Mouse (Mus musculus): ENCODE results near the gene Btbd8. TPM values are rescaled to one million over a fixed set of nuclear protein-coding genes. Genes with fewer than 3 reads are reported as not detected.

Gene Btbd8
- polyA plus RNA-seq, 1 experiment = 0.62 TPM

GRCm38 (mm10) chr5:107480194-107480593 lies 42.4 kb downstream of the Btbd8 start:
- no peaks in the 10 kb centered on the region for H3K27me3 ChIP-seq (ENCODE audit: control insufficient read depth, insufficient read depth, insufficient read length)

DNA sequence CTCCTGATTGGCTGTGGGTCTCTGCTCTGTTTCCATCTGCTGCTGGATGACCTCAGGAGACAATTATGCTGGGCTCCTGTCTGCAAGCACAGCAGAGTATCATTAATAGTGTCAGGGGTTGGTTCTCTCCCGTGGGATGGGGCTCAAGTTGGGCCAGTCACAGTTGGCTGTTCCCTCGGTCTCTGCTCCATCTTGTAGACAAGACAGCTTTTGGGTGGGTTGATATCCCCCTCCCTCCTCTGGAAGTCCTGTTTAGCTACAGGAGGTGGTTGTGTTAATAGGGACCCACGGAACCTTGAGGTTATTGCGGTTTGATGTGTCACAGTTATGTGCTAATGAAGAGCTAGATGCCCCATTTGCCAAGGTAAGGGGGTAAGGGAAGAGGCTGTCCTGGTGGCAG lies 51.2 kb downstream of the Btbd8 start:
- TF ChIP-seq REST (IDR thresholded peaks at IDR 0.05; ENCODE audit: insufficient read depth, insufficient read length) (no peak), TCF12 (IDR thresholded peaks at IDR 0.05; ENCODE audit: insufficient read depth, poor library complexity, severe bottlenecking) (no peak), MYOD1 (IDR thresholded peaks at IDR 0.05; ENCODE audit: control insufficient read depth in 1 of 3, insufficient read length in 2 of 3, low read depth in 2 of 3) (no peak), POLR2AphosphoS2 (IDR thresholded peaks at IDR 0.05; ENCODE audit: insufficient read length, low read depth) (no peak), E2F4 (IDR thresholded peaks at IDR 0.05; ENCODE audit: insufficient read depth) (no peak), POLR2A (IDR thresholded peaks at IDR 0.05; ENCODE audit: insufficient read length, low read depth) (no peak), CEBPB (IDR thresholded peaks at IDR 0.05; ENCODE audit: insufficient read depth, poor library complexity, severe bottlenecking) (no peak), TCF3 (IDR thresholded peaks at IDR 0.05; ENCODE audit: insufficient read length, low read depth) (no peak), MAX (IDR thresholded peaks at IDR 0.05; ENCODE audit: low read depth) (no peak), SRF (IDR thresholded peaks at IDR 0.05; ENCODE audit: control insufficient read depth, insufficient read length, low read depth) (no peak), MYOG (IDR thresholded peaks at IDR 0.05; ENCODE audit: control insufficient read depth in 1 of 3, insufficient read depth in 1 of 3, insufficient read length in 2 of 3, low read depth in 2 of 3) (no peak), USF1 (IDR thresholded peaks at IDR 0.05; ENCODE audit: low read depth) (no peak)
- Histone ChIP-seq H3ac (ENCODE audit: control insufficient read depth, insufficient read length) (no peak overlapping the region), H3K36me3 (ENCODE audit: control insufficient read depth, insufficient read depth) (no peaks in the 10 kb centered on the region)

More at GRCm38 (mm10) chr5:107480194-107480593, 42.4 kb downstream of the Btbd8 start:
- Histone ChIP-seq H3K36me3 (ENCODE audit: control insufficient read depth, insufficient read depth) (no peaks in the 10 kb centered on the region), H3ac (ENCODE audit: control insufficient read depth, insufficient read length) (no peak overlapping the region), H3K4me2 (ENCODE audit: low read depth) (no peak overlapping the region), H3K4me3 (no peak overlapping the region), H3K79me2 (ENCODE audit: control insufficient read depth, insufficient read depth) (no peaks in the 10 kb centered on the region)
- TF ChIP-seq MYOG (IDR thresholded peaks at IDR 0.05; ENCODE audit: control insufficient read depth in 1 of 3, insufficient read depth in 1 of 3, insufficient read length in 2 of 3, low read depth in 2 of 3) (no peak), POLR2AphosphoS2 (IDR thresholded peaks at IDR 0.05; ENCODE audit: insufficient read length, low read depth) (no peak), TCF12 (IDR thresholded peaks at IDR 0.05; ENCODE audit: insufficient read depth, poor library complexity, severe bottlenecking) (no peak), TCF3 (IDR thresholded peaks at IDR 0.05; ENCODE audit: insufficient read length, low read depth) (no peak), SRF (IDR thresholded peaks at IDR 0.05; ENCODE audit: control insufficient read depth, insufficient read length, low read depth) (no peak), POLR2A (IDR thresholded peaks at IDR 0.05; ENCODE audit: insufficient read length, low read depth) (no peak), USF1 (IDR thresholded peaks at IDR 0.05; ENCODE audit: low read depth) (no peak), REST (IDR thresholded peaks at IDR 0.05; ENCODE audit: insufficient read depth, insufficient read length) (no peak), E2F4 (IDR thresholded peaks at IDR 0.05; ENCODE audit: insufficient read depth) (no peak), MAX (IDR thresholded peaks at IDR 0.05; ENCODE audit: low read depth) (no peak), CEBPB (IDR thresholded peaks at IDR 0.05; ENCODE audit: insufficient read depth, poor library complexity, severe bottlenecking) (no peak), MYOD1 (IDR thresholded peaks at IDR 0.05; ENCODE audit: control insufficient read depth in 1 of 3, insufficient read length in 2 of 3, low read depth in 2 of 3) (no peak)

DNA sequence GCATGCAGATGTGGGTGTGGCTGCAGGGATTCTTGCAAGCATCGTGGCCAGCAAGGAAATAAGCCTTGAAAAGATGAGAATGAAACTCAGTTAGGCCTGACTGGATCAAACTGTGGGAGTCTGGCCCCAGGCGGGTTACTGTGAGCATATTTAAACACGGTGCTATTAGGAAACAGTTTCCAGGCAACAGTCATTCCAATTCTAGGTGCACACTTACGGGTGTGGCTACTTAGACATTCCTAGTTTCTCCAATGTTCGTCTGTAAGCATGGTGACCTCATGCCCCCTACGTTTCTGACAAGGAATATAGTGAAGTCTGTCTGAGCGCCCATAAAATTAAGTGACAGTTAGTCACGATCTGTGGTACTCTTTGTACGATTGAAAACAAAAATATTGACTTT lies 53.2 kb downstream of the Btbd8 start:
- Histone ChIP-seq H3K4me3 (no peak overlapping the region), H3K27me3 (ENCODE audit: control insufficient read depth, insufficient read depth, insufficient read length) (no peaks in the 10 kb centered on the region), H3ac (ENCODE audit: control insufficient read depth, insufficient read length) (no peak overlapping the region), H3K79me2 (ENCODE audit: control insufficient read depth, insufficient read depth) (no peaks in the 10 kb centered on the region), H3K36me3 (ENCODE audit: control insufficient read depth, insufficient read depth) (no peaks in the 10 kb centered on the region), H3K4me2 (ENCODE audit: low read depth) (no peak overlapping the region)
- TF ChIP-seq E2F4 (IDR thresholded peaks at IDR 0.05; ENCODE audit: insufficient read depth) (no peak), MYOG (IDR thresholded peaks at IDR 0.05; ENCODE audit: control insufficient read depth in 1 of 3, insufficient read depth in 1 of 3, insufficient read length in 2 of 3, low read depth in 2 of 3) (no peak), CEBPB (IDR thresholded peaks at IDR 0.05; ENCODE audit: insufficient read depth, poor library complexity, severe bottlenecking) (no peak), POLR2A (IDR thresholded peaks at IDR 0.05; ENCODE audit: insufficient read length, low read depth) (no peak), MAX (IDR thresholded peaks at IDR 0.05; ENCODE audit: low read depth) (no peak), SRF (IDR thresholded peaks at IDR 0.05; ENCODE audit: control insufficient read depth, insufficient read length, low read depth) (no peak), POLR2AphosphoS2 (IDR thresholded peaks at IDR 0.05; ENCODE audit: insufficient read length, low read depth) (no peak)

More for the DNA sequence above, 51.2 kb downstream of the Btbd8 start:
- Histone ChIP-seq H3K27me3 (ENCODE audit: control insufficient read depth, insufficient read depth, insufficient read length) (no peaks in the 10 kb centered on the region), H3K79me2 (ENCODE audit: control insufficient read depth, insufficient read depth) (no peaks in the 10 kb centered on the region), H3K4me3 (no peak overlapping the region), H3K4me2 (ENCODE audit: low read depth) (no peak overlapping the region)

DNA sequence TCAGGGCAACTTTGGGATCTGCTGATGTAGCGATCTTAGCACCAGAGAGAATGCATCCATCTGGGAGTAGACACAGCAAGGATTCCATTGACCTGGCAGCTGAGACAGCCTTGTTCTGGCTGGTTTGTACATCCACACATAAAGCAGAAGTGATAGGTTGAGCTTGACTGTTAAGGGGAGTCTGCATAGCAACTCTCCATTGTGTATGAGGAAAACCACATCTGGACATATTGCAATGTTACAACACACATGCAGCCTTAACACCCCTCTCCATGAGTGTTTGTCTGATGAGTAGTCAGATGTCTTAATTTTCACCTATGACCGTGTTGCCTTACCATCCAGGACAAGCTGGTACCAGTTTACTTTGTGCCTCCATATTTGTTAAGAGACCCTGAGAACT lies 54.7 kb downstream of the Btbd8 start:
- Histone ChIP-seq H3K36me3 (ENCODE audit: control insufficient read depth, insufficient read depth) (no peaks in the 10 kb centered on the region), H3K79me2 (ENCODE audit: control insufficient read depth, insufficient read depth) (no peaks in the 10 kb centered on the region), H3ac (ENCODE audit: control insufficient read depth, insufficient read length) (no peak overlapping the region), H3K4me3 (no peak overlapping the region), H3K4me2 (ENCODE audit: low read depth) (no peak overlapping the region), H3K27me3 (ENCODE audit: control insufficient read depth, insufficient read depth, insufficient read length) (no peaks in the 10 kb centered on the region)
- TF ChIP-seq MYOG (IDR thresholded peaks at IDR 0.05; ENCODE audit: control insufficient read depth in 1 of 3, insufficient read depth in 1 of 3, insufficient read length in 2 of 3, low read depth in 2 of 3) (no peak), CEBPB (IDR thresholded peaks at IDR 0.05; ENCODE audit: insufficient read depth, poor library complexity, severe bottlenecking) (no peak), TCF3 (IDR thresholded peaks at IDR 0.05; ENCODE audit: insufficient read length, low read depth) (no peak), SRF (IDR thresholded peaks at IDR 0.05; ENCODE audit: control insufficient read depth, insufficient read length, low read depth) (no peak), E2F4 (IDR thresholded peaks at IDR 0.05; ENCODE audit: insufficient read depth) (no peak), USF1 (IDR thresholded peaks at IDR 0.05; ENCODE audit: low read depth) (no peak), MAX (IDR thresholded peaks at IDR 0.05; ENCODE audit: low read depth) (no peak), POLR2AphosphoS2 (IDR thresholded peaks at IDR 0.05; ENCODE audit: insufficient read length, low read depth) (no peak)

GRCm38 (mm10) chr5:107494759-107495158 lies 57.0 kb downstream of the Btbd8 start:
- H3K79me2 ChIP-seq (ENCODE audit: control insufficient read depth, insufficient read depth) = no peaks in the 10 kb centered on the region
- no peaks in the 10 kb centered on the region for H3K36me3 ChIP-seq (ENCODE audit: control insufficient read depth, insufficient read depth)
- no peaks in the 10 kb centered on the region for H3K27me3 ChIP-seq (ENCODE audit: control insufficient read depth, insufficient read depth, insufficient read length)
- H3K4me2 ChIP-seq (ENCODE audit: low read depth) = no peak overlapping the region
- TF ChIP-seq SRF (IDR thresholded peaks at IDR 0.05; ENCODE audit: control insufficient read depth, insufficient read length, low read depth) (no peak), TCF12 (IDR thresholded peaks at IDR 0.05; ENCODE audit: insufficient read depth, poor library complexity, severe bottlenecking) (no peak), MYOG (IDR thresholded peaks at IDR 0.05; ENCODE audit: control insufficient read depth in 1 of 3, insufficient read depth in 1 of 3, insufficient read length in 2 of 3, low read depth in 2 of 3) (no peak), MYOD1 (IDR thresholded peaks at IDR 0.05; ENCODE audit: control insufficient read depth in 1 of 3, insufficient read length in 2 of 3, low read depth in 2 of 3) (no peak)
- no peak overlapping the region for H3ac ChIP-seq (ENCODE audit: control insufficient read depth, insufficient read length)
- H3K4me3 ChIP-seq = no peak overlapping the region
